Mouse (Mus musculus): Measurements from ENCODE around the gene Rab37.
A peak's percentile ranks its signal among the peaks of the same experiment; 100 is the strongest.

Gene Rab37

GRCm38 (mm10) chr11:115164976-115165374 is 73.7 kb downstream of the Rab37 start:
- peak; percentile 55 for DNase-seq (ENCODE audit: low read depth, low spot score)

GRCm38 (mm10) chr11:115166776-115167175 is 75.5 kb downstream of the Rab37 start:
- no peak for DNase-seq (ENCODE audit: low read depth, low spot score)

DNA sequence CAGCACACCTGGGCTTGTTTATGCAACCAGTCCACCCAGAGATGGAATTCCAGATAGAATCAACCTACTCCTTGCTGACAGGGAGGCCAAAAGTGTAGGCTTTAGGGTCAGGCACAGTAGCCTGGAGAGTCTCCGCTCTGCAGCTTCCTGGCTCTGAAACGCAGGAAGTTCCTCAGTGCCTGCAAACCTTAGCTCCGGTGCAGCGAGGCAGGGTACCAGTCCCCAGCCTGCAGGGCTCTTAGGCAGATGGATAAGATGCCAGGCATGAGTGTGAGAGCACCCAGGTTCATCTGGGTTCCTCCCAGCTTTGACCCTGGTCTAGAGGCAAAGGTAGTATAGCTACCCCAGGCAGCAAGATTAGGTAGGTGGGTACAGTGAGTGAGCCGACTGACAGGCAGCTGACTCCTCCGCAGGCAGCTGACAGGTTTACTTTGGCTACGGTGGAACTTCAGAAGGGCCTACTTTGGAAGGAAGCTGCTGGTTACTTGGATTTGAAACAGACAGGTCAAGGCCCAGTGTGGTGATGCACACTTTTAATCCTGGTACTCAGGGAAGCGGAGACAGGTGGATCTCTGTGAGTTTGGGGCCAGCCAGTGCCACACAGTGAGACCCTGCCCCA is 76.5 kb downstream of the Rab37 start:
- no peak for DNase-seq (ENCODE audit: low read depth, low spot score)

DNA sequence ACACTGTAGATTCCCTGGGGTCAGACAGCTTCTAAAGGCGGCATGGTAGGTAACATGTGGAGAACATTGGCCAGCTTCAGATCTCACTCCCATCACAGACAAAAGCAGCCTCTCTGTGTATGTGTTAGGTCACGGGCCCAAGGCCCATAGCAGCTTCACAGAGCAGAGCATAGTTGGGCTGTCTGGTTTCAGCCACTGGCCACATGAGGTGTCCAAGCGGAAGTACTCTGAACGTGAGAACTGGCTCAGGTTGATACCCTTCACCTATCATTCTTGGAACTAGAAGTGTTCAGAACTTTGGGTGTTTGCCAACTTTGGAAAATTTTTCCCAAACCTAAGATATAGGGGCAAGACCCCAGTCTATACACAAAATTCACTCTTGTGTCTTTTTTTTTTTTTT is 78.2 kb downstream of the Rab37 start:
- DNase-seq (ENCODE audit: low read depth, low spot score): no peak

- no peak for DNase-seq (ENCODE audit: low read depth, low spot score)
Observed at GRCm38 (mm10) chr11:115171125-115171524, 79.9 kb downstream of the Rab37 start.

GRCm38 (mm10) chr11:115172825-115173287 is 81.6 kb downstream of the Rab37 start:
- peak; percentile 86 for DNase-seq (ENCODE audit: low read depth, low spot score)

DNA sequence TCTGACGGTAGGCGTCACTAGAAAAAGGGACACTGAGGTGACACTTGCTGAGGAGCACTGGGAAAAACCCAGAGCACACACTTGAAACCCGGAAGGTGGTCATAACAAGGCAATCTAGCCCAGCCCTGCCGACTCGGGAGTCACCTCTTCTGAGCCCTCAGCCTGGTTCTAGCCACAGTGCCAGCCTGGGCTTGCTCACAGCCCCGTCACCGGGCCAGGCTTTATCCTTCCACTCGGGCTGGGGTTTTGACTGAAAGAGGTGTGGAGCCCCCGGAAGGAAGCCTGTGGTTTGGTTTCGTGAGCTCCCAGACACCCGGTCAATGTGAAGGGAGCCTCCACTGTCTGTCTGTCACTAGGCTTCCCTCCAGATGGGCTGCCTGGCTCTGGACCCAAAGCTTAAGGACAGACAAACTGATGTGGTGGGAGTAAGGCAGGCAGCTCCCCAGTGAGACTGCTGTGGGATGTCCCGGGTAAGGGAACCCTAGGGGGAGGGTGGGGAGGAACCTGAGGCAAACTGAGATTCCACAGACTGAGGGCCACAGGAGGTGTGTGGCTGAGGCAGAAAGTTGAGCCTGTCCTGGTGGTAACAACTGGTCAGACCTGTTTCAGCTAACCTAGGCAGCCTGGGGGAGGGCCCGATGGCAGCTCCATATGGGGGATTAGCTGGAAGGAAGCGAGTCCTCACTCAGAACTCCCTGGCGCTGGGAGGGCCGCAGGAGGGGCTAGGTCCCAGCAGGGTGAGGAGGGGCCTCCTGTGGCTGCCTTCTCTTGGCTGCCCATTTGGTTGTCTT is 82.5 kb downstream of the Rab37 start:
- DNase-seq (ENCODE audit: low read depth, low spot score): no peak

- DNase-seq (ENCODE audit: low read depth, low spot score): no peak
Observed at GRCm38 (mm10) chr11:115176399-115177190, 85.4 kb downstream of the Rab37 start.

DNA sequence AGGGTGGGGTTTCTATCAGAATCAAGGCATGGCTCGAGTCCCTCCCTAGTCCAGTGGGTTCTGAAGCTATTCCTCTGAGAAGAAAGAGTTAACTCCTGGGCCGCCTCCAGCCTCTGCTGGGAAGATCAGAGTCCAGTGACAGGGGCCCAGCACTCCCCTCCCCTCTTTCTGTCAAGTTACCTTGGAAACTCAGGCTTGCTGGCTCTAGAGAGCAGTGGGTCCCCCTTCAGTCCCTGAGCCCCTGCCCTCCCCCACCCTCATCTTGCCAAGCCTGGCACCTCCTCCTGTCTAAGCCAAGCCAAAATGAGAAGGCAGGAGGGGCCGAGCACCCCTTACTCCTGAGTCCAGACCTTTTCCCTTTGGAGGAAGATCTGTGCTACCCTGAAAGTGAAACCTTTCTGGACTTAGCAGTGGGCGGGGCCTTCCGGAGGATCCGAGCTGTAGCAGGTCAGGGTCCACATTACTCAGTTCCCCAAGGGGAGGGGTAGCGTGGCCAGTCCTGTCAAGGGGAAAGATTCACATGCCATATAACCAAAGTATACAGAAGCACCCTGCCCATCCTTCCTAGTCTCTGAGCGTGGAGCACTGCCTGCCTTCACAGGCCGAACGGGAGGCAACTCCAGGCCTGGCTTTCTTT is 86.4 kb downstream of the Rab37 start:
- DNase-seq (ENCODE audit: low read depth, low spot score): no peak

- no peak for DNase-seq (ENCODE audit: low read depth, low spot score)
Observed at GRCm38 (mm10) chr11:115178766-115179165, 87.5 kb downstream of the Rab37 start.

GRCm38 (mm10) chr11:115179191-115179590 is 88.0 kb downstream of the Rab37 start:
- DNase-seq (ENCODE audit: low read depth, low spot score): no peak

- no peak for DNase-seq (ENCODE audit: low read depth, low spot score)
Observed at GRCm38 (mm10) chr11:115179881-115180280, 88.7 kb downstream of the Rab37 start.

- peak; percentile 87 for DNase-seq (ENCODE audit: low read depth, low spot score)
Observed at GRCm38 (mm10) chr11:115181913-115182638, 90.8 kb downstream of the Rab37 start.

DNA sequence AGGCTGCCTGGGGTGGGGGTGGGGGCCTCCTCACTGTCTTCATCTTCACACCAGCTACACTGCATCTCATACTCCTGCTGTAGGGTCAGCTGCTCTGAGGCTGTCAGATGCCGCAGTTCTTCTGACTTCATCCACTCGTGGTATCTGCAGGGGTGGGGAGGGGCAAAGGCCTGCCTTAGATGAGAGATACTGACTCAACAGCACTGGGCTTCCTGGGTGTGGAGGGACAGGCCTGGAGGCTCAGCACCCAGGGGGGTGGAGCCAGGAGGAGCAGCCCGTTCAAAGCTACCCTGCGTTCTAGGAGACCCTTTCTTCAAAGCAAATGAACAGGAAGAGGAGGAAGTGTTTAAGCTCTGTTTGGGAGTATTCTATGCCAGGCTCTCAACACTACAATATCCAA is 93.7 kb downstream of the Rab37 start:
- no peak for DNase-seq (ENCODE audit: low read depth, low spot score)

GRCm38 (mm10) chr11:115187224-115187639 is 96.0 kb downstream of the Rab37 start, which contains the start of gene Tmem104:
Gene Tmem104, plus strand, starts transcription at chr11:115187487.
- peak; percentile 100 for DNase-seq (ENCODE audit: low read depth, low spot score)

DNA sequence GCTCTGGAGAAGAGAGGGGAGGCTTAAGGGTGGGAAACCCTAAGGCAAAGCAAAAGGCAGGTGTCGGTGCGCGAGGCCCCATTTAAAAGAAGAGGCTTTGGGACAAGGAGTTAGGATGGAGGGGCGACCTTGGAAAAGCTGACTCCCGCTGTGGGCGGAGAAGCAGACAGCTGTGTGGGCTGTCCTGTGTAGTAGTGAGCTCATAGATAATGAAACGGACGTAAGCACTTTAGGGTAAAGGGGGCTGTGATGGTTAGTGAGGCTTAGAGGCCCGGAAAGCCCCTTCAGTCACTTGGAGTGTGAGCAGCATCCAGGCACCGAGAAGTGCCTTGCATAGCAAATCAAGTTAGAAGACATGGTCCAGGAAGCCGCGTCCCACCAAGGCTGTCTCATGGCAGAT is 96.5 kb downstream of the Rab37 start, which contains the start of gene Nat9:
Nat9 (minus strand) TSS at position 167 of the 400 bp plus-strand sequence.
- DNase-seq (ENCODE audit: low read depth, low spot score): no peak

DNA sequence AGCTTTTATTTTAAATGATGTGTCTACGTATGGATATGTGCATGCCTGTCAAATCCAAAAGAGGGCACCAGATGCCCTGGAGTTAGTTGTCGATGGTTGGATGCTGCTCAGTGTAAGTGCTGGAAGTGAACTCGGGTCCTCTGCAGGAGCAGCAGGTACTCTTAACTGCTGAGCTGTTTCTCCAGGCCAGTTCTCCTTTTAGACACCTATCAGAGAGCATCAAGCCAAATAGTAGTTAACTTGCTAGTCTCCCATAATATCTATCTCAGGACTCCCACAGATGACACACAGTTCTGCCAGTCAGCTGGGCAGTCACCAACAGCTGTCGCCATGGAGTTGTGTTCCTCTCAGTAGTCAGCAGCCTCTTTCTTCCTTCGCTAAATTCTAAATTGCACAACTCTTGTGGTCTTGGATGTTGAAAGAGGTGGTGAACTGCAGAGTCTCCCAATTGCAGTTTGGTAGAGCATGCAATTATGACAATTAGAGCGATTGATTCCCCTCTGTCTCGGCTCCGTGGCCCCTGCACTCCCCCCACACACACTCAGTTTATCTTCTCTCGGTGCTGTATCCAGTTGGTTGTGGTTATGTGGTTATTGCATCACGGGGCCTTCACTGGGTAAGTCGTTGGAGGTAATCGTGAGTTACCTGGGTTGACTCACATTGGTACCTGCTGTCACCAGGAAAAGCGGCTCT is 97.5 kb downstream of the Rab37 start:
- DNase-seq (ENCODE audit: low read depth, low spot score): no peak

- no peak for DNase-seq (ENCODE audit: low read depth, low spot score)
Observed at GRCm38 (mm10) chr11:115189304-115189703, 98.1 kb downstream of the Rab37 start.

- DNase-seq (ENCODE audit: low read depth, low spot score): peak; percentile 74
Observed at GRCm38 (mm10) chr11:115192180-115192579, 100.9 kb downstream of the Rab37 start.

DNA sequence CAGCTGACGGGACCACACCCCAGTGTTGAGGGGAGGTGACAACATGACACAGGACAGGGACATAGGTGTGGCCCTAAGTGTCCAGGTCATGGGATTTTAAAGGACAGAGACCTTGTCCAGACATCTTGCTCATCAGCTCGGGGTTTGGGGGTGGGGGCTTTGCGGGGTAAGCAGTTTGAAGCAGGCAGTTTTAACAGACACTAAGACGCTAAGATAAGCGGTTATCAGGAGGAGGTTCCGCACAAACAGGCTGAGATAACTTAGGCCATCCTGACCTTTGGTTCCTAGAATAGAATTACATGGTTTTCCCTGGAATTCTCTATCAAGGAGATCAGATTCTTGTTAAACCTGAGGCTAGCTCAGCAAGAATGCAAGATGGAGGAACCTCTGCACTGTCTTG is 103.5 kb downstream of the Rab37 start:
- no peak for DNase-seq (ENCODE audit: low read depth, low spot score)
